Mouse (Mus musculus) brown adipose tissue, adult 24 weeks (tissue): ENCODE data around the gene Ide. TPM values are rescaled to one million over a fixed set of nuclear protein-coding genes. Genes with fewer than 3 reads are reported as not detected.
"Not testable (repeated sequence)": the region's sequence is repeated elsewhere in the genome, so short reads cannot be mapped to it uniquely, and the experiment has no call there.

ENCODE experiments used
- H3K27ac ChIP-seq: fragments of 200-500 bp; replicated peaks from 2 replicates; pipeline ENCODE4 v1.5.1; 2012; ENCODE audit warnings: low read depth, mild to moderate bottlenecking, low read length
- H3K4me1 ChIP-seq: fragments of 200-500 bp; 2 replicates; pipeline ENCODE4 v1.6.1; 2012; ENCODE audit warnings: low read length, mixed read lengths; ENCODE audit not compliant: control insufficient read depth, insufficient read depth, insufficient read length
- H3K4me3 ChIP-seq: fragments of 200-500 bp; 2 replicates; pipeline ENCODE4 v1.5.1; 2012; ENCODE audit warnings: low read depth, mild to moderate bottlenecking, low read length, moderate library complexity; ENCODE audit not compliant: insufficient read depth
- polyA plus RNA-seq: library from polyadenylated mRNA; stranded (reverse); fragments of >200 nt; gene quantifications from 2 replicates; pipeline ENCODE4 v1.2.4, GENCODE M21; 2012; ENCODE audit not compliant: missing spikeins, insufficient read depth, insufficient read length

Ide gene
- polyA plus RNA-seq, 1 experiment, result 88.9 TPM

GRCm38 (mm10) chr19:37233561-37234539, 103.8 kb downstream of the Ide start:
- peak overlapping the region; percentile 29 for H3K4me3 ChIP-seq
- H3K27ac ChIP-seq, result no peak overlapping the region
- peaks cover 7% of the 10 kb centered on the region for H3K4me1 ChIP-seq

- H3K27ac ChIP-seq, H3K4me3 ChIP-seq, H3K4me1 ChIP-seq: not testable (repeated sequence)
These were observed 105.1 kb downstream of the Ide start for GRCm38 (mm10) chr19:37232598-37232997.

GRCm38 (mm10) chr19:37225197-37225862, 112.3 kb downstream of the Ide start:
- Histone ChIP-seq H3K4me3 (no peak overlapping the region), H3K27ac (no peak overlapping the region), H3K4me1 (no peaks in the 10 kb centered on the region)

Other genes starting within 250 kb of the Ide start
- 295 and 304 TPM in 2 replicates for gene March5, start 130.3 kb downstream of the Ide start, polyA plus RNA-seq
- gene Cpeb3, start 129.3 kb downstream of the Ide start, polyA plus RNA-seq, result 16.1 and 30.4 TPM in 2 replicates
- 0.20 TPM in 1 of 2 replicates, not detected in the other for gene Kif11, start 38.6 kb upstream of the Ide start, polyA plus RNA-seq
- gene Hhex, start 97.0 kb upstream of the Ide start, polyA plus RNA-seq, result 2.9 and 4.0 TPM in 2 replicates
- 15.8 and 18.1 TPM in 2 replicates for gene Exoc6, start 212.6 kb upstream of the Ide start, polyA plus RNA-seq